Mouse (Mus musculus): Measurements from ENCODE around the gene Akap2.

Akap2 gene

GRCm38 (mm10) chr4:57798286-57799018 lies 81.0 kb downstream of the Akap2 start:
- DNase-seq: peak; percentile 31

GRCm38 (mm10) chr4:57799297-57799696 lies 81.8 kb downstream of the Akap2 start:
- no peak for DNase-seq

GRCm38 (mm10) chr4:57801239-57801638 lies 83.8 kb downstream of the Akap2 start:
- DNase-seq: peak; percentile 51

- DNase-seq: no peak
Observed at GRCm38 (mm10) chr4:57801986-57802385, 84.5 kb downstream of the Akap2 start.

- no peak for DNase-seq
Observed at GRCm38 (mm10) chr4:57802411-57802810, 85.0 kb downstream of the Akap2 start.

GRCm38 (mm10) chr4:57804902-57805301 lies 87.4 kb downstream of the Akap2 start:
- no peak for DNase-seq

GRCm38 (mm10) chr4:57809449-57809848 lies 92.0 kb downstream of the Akap2 start:
- no peak for DNase-seq

GRCm38 (mm10) chr4:57812075-57812474 lies 94.6 kb downstream of the Akap2 start:
- DNase-seq: no peak

GRCm38 (mm10) chr4:57812916-57813575 lies 95.6 kb downstream of the Akap2 start:
- peak; percentile 60 for DNase-seq

- no peak for DNase-seq
Observed at GRCm38 (mm10) chr4:57813576-57813945, 96.1 kb downstream of the Akap2 start.

GRCm38 (mm10) chr4:57815355-57815754 lies 97.9 kb downstream of the Akap2 start:
- no peak for DNase-seq

GRCm38 (mm10) chr4:57816146-57816545 lies 98.7 kb downstream of the Akap2 start:
- no peak for DNase-seq

- DNase-seq: no peak
Observed at GRCm38 (mm10) chr4:57820839-57821374, 103.5 kb downstream of the Akap2 start.

- DNase-seq: no peak
Observed at GRCm38 (mm10) chr4:57821556-57822356, 104.3 kb downstream of the Akap2 start.

- DNase-seq: no peak
Observed at GRCm38 (mm10) chr4:57822641-57823040, 105.2 kb downstream of the Akap2 start.

- DNase-seq: no peak
Observed at GRCm38 (mm10) chr4:57824626-57825240, 107.3 kb downstream of the Akap2 start.

GRCm38 (mm10) chr4:57826272-57826671 lies 108.8 kb downstream of the Akap2 start:
- DNase-seq: no peak

- peak; percentile 32 for DNase-seq
Observed at GRCm38 (mm10) chr4:57829131-57829530, 111.7 kb downstream of the Akap2 start.

- no peak for DNase-seq
Observed at GRCm38 (mm10) chr4:57829740-57830139, 112.3 kb downstream of the Akap2 start.

- DNase-seq: no peak
Observed at GRCm38 (mm10) chr4:57832318-57832717, 114.9 kb downstream of the Akap2 start.

GRCm38 (mm10) chr4:57833060-57833459 lies 115.6 kb downstream of the Akap2 start:
- DNase-seq: no peak

GRCm38 (mm10) chr4:57834141-57834540 lies 116.7 kb downstream of the Akap2 start:
- DNase-seq: peak; percentile 86

GRCm38 (mm10) chr4:57837089-57837488 lies 119.6 kb downstream of the Akap2 start:
- DNase-seq: no peak

All from lung, postnatal 10 days (tissue).